ENCODE assay signal across 14 mouse cellular contexts in the genomic region with DNA sequence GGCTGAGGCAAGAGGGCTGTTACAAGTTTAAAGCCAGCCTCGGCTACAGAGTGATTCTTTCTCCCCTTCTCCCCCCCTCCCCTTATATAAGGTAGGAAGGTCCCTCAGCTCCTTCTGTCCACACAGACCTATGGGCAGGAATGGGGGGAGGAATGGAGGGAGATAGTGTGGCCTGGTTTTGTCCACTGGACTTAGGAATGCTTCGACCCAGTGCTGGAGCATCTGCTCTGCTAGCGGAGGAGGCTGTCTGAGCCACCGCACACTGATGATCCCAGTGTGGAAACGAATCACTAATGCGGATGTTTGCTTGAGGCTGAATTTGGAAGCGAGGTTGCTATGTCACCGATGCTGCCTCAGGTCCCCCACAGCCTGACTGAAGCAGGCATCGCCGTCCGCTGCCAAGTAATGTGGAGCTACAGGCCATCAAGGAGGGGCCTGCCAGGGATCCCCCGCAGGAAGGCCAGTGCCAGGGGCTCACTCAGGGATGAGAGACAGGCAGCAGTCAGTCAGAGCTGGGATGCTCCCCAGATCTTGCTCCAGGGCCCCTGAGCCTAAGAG.
DNase-seq lines count a peak whose midpoint lies in the region; ATAC-seq lines count a peak whose summit lies in the region.
"Had no signal": no experiment of that assay in that cellular context is flagged by ENCODE, and none has a peak within 500 bp of the region (broad histone marks: within the 10 kb centered on the region; RNA-seq: fewer than 3 reads in every experiment).

No protein-coding gene starts in this region.

- no peaks in the 10 kb centered on the region; the same call in 1 of the 2 replicates for H3K27me3 ChIP-seq in heart, embryonic 13.5 days (replicated peaks)
- H3K27me3 ChIP-seq in forebrain, embryonic 11.5 days (ENCODE audit: control insufficient read depth, insufficient read depth, low read length), result no peaks in the 10 kb centered on the region
- H3K27me3 ChIP-seq in hindbrain, embryonic 15.5 days, result 0 out of 2 replicates have a peak, but pooled peaks cover 4% of the 10 kb centered on the region
- H3K27me3 ChIP-seq in neural tube, embryonic 14.5 days (ENCODE audit: control insufficient read depth, insufficient read depth, low read length), result no peaks in the 10 kb centered on the region
- H3K27me3 ChIP-seq: embryonic facial prominence, embryonic 13.5 days; liver, embryonic 12.5 days had no signal

- H3K9ac ChIP-seq in heart, embryonic 13.5 days, result 0 out of 2 replicates have a peak overlapping the region, but pooled peaks have one; percentile 33
- H3K9ac ChIP-seq in forebrain, embryonic 11.5 days (ENCODE audit: low read length), result peak overlapping the region; percentile 4; the same call in 1 of the 2 replicates
- no peak overlapping the region for H3K9ac ChIP-seq in hindbrain, embryonic 15.5 days
- H3K9ac ChIP-seq in neural tube, embryonic 14.5 days (replicated peaks; ENCODE audit: low read depth, low read length), result no peak overlapping the region
- H3K9ac ChIP-seq: embryonic facial prominence, embryonic 13.5 days; liver, embryonic 12.5 days had no signal

- ATAC-seq in heart, embryonic 13.5 days (ENCODE audit: extremely low read depth, insufficient number of reproducible peaks, low FRiP score, low TSS enrichment), result no peak
- ATAC-seq in forebrain, embryonic 11.5 days (replicated peaks; ENCODE audit: low FRiP score), result 0 out of 2 replicates have a peak, but pooled peaks have one; percentile 43
- ATAC-seq in hindbrain, embryonic 15.5 days (ENCODE audit: low FRiP score, low read depth), result peak; percentile 36; the same call in 1 of the 2 replicates
- 0 out of 2 replicates have a peak, but pooled peaks have one; percentile 26 for ATAC-seq in neural tube, embryonic 14.5 days (ENCODE audit: low read depth)
- ATAC-seq: liver, embryonic 12.5 days had no signal

- no peaks in the 10 kb centered on the region for H3K36me3 ChIP-seq in heart, embryonic 13.5 days
- H3K36me3 ChIP-seq in forebrain, embryonic 11.5 days (ENCODE audit: control insufficient read depth, insufficient read depth, low read length), result no peaks in the 10 kb centered on the region
- H3K36me3 ChIP-seq in hindbrain, embryonic 15.5 days, result no peaks in the 10 kb centered on the region
- H3K36me3 ChIP-seq in neural tube, embryonic 14.5 days (ENCODE audit: control insufficient read depth, insufficient read depth, low read length), result no peaks in the 10 kb centered on the region
- H3K36me3 ChIP-seq: embryonic facial prominence, embryonic 13.5 days; liver, embryonic 12.5 days had no signal

- 75% methylated on average over 12 of the region's 12 CpGs for WGBS in heart, embryonic 13.5 days
- 63% methylated on average over 12 of the region's 12 CpGs for WGBS in forebrain, embryonic 11.5 days
- WGBS in hindbrain, embryonic 15.5 days, result 22% methylated on average over 12 of the region's 12 CpGs
- 39% methylated on average over 12 of the region's 12 CpGs for WGBS in neural tube, embryonic 14.5 days

- no peak for DNase-seq in heart, adult 8-10 months (ENCODE audit: low spot score)
- no peak for DNase-seq in forebrain, embryonic 11.5 days (ENCODE audit: low spot score)
- DNase-seq in lung, postnatal 10 days, result no peak
- no peak for DNase-seq in natural killer cell, adult 2 months (ENCODE audit: low spot score in 2 of 2)
- DNase-seq in adrenal gland, postnatal 10 days, result no peak
- DNase-seq: cerebellum, adult 9-10 months; heart, adult 18-20 months; kidney, adult 2 months; lung, postnatal 14 days had no signal

- H3K9me3 ChIP-seq in heart, embryonic 13.5 days, result no peaks in the 10 kb centered on the region
- H3K9me3 ChIP-seq in forebrain, embryonic 11.5 days (ENCODE audit: control insufficient read depth, low read length), result no peaks in the 10 kb centered on the region
- no peaks in the 10 kb centered on the region for H3K9me3 ChIP-seq in hindbrain, embryonic 15.5 days
- H3K9me3 ChIP-seq in neural tube, embryonic 14.5 days (ENCODE audit: control insufficient read depth, low read length), result no peaks in the 10 kb centered on the region
- H3K9me3 ChIP-seq: embryonic facial prominence, embryonic 13.5 days; liver, embryonic 12.5 days had no signal

- peaks cover 14% of the 10 kb centered on the region for H3K4me1 ChIP-seq in heart, embryonic 13.5 days
- peaks cover 7% of the 10 kb centered on the region; the same call in 1 of the 2 replicates for H3K4me1 ChIP-seq in forebrain, embryonic 11.5 days (replicated peaks; ENCODE audit: control insufficient read depth, insufficient read depth, low read length)
- H3K4me1 ChIP-seq in hindbrain, embryonic 15.5 days (replicated peaks), result peaks cover 39% of the 10 kb centered on the region
- H3K4me1 ChIP-seq in neural tube, embryonic 14.5 days (ENCODE audit: control insufficient read depth, insufficient read depth, low read length), result peaks cover 16% of the 10 kb centered on the region

- no peak overlapping the region for H3K27ac ChIP-seq in heart, embryonic 13.5 days (replicated peaks)
- 0 out of 2 replicates have a peak overlapping the region, but pooled peaks have one; percentile 47 for H3K27ac ChIP-seq in forebrain, embryonic 11.5 days (ENCODE audit: low read depth, low read length)
- H3K27ac ChIP-seq in hindbrain, embryonic 15.5 days (replicated peaks), result 0 out of 2 replicates have a peak overlapping the region, but pooled peaks have one; percentile 1
- H3K27ac ChIP-seq in neural tube, embryonic 14.5 days (ENCODE audit: low read depth, low read length), result no peak overlapping the region
- H3K27ac ChIP-seq: embryonic facial prominence, embryonic 13.5 days; liver, embryonic 12.5 days had no signal

- H3K4me2 ChIP-seq in heart, embryonic 13.5 days, result no peak overlapping the region
- no peak overlapping the region for H3K4me2 ChIP-seq in forebrain, embryonic 11.5 days (ENCODE audit: low read depth, low read length, severe bottlenecking)
- no peak overlapping the region for H3K4me2 ChIP-seq in hindbrain, embryonic 15.5 days
- H3K4me2 ChIP-seq in neural tube, embryonic 14.5 days (ENCODE audit: low read depth, low read length), result no peak overlapping the region
- H3K4me2 ChIP-seq: embryonic facial prominence, embryonic 13.5 days; liver, embryonic 12.5 days had no signal

- no peak overlapping the region for H3K4me3 ChIP-seq in heart, embryonic 13.5 days
- H3K4me3 ChIP-seq in forebrain, embryonic 11.5 days (ENCODE audit: low read depth, low read length), result no peak overlapping the region
- no peak overlapping the region for H3K4me3 ChIP-seq in hindbrain, embryonic 15.5 days
- H3K4me3 ChIP-seq in neural tube, embryonic 14.5 days (ENCODE audit: low read depth, low read length), result no peak overlapping the region
- H3K4me3 ChIP-seq: embryonic facial prominence, embryonic 13.5 days; liver, embryonic 12.5 days had no signal

Comparison
In these comparisons a context has a peak if more than half of its experiments do, and no peak if none do; other contexts are left out.
1. H3K27ac ChIP-seq: peak in forebrain, embryonic 11.5 days (single experiment) and hindbrain, embryonic 15.5 days (single experiment); none in heart, embryonic 13.5 days (single experiment) and neural tube, embryonic 14.5 days (single experiment).
2. H3K9ac ChIP-seq: peak in heart, embryonic 13.5 days (single experiment) and forebrain, embryonic 11.5 days (single experiment); none in hindbrain, embryonic 15.5 days (single experiment) and neural tube, embryonic 14.5 days (single experiment).